Mouse (Mus musculus) liver, adult 2 months (tissue): Measurements from ENCODE around the gene Tdpoz5.
"Not testable (repeated sequence)": the region's sequence is repeated elsewhere in the genome, so short reads cannot be mapped to it uniquely, and the experiment has no call there.

Experiments
- CTCF ChIP-seq: fragments of 200-500 bp; IDR thresholded peaks from 2 replicates; pipeline ENCODE4 v1.5.1; 2011; ENCODE audit warnings: low read depth, low read length, control low read depth
- POLR2A ChIP-seq: fragments of 200-500 bp; IDR thresholded peaks from 2 replicates; pipeline ENCODE4 v1.6.1; 2011; ENCODE audit warnings: low read length, control low read depth; ENCODE audit not compliant: insufficient read depth; ENCODE audit errors: extremely low read depth

DNA sequence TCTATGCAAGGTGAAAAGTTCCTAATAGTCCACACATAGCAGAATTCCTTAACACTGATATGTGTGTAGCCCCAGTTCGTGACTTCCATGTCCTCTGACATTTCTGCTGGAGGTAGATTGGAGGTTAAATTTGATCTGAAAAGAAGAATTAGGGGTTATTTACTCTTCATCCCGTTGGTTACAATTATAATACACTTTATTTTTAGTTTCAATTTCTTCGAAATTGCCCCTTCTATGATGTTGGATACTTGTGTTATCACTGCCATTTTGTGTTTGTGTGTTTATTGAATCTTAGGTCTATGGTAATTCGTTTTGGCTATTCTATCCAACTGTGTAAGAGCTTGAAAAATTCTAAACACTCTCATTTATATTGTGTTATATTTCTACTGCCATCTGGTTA is at the start of gene Tdpoz5:
- TF ChIP-seq CTCF, POLR2A: not testable (repeated sequence)
